Mouse (Mus musculus) myocyte (in vitro differentiated cells): ENCODE results near the gene Ntn5. TPM values are rescaled to one million over a fixed set of nuclear protein-coding genes. Genes with fewer than 3 reads are reported as not detected.

Experiments used
- H3K27me3 ChIP-seq: one replicate; pipeline ENCODE4 v1.6.1; 2011; ENCODE audit not compliant: control insufficient read depth, insufficient read depth, insufficient read length
- H3K36me3 ChIP-seq: one replicate; pipeline ENCODE4 v1.6.1; 2011; ENCODE audit not compliant: control insufficient read depth, insufficient read depth
- H3K4me2 ChIP-seq: one replicate; pipeline ENCODE4 v1.6.1; 2011; ENCODE audit warnings: low read depth, control low read depth
- H3K4me3 ChIP-seq: one replicate; pipeline ENCODE4 v1.5.1; 2011; ENCODE audit warnings: mild to moderate bottlenecking, control low read depth, moderate library complexity
- H3K79me2 ChIP-seq: one replicate; pipeline ENCODE4 v1.6.1; 2011; ENCODE audit not compliant: control insufficient read depth, insufficient read depth
- H3ac ChIP-seq: one replicate; pipeline ENCODE4 v1.6.1; 2011; ENCODE audit not compliant: control insufficient read depth, insufficient read length
- CEBPB ChIP-seq: IDR thresholded peaks from 2 replicates; pipeline ENCODE4 v1.6.1; 2011; ENCODE audit warnings: mild to moderate bottlenecking, moderate library complexity; ENCODE audit not compliant: poor library complexity, insufficient read depth, severe bottlenecking
- E2F4 ChIP-seq: IDR thresholded peaks from one replicate; pipeline ENCODE4 v1.6.1; 2011; ENCODE audit warnings: mild to moderate bottlenecking, control low read depth, moderate library complexity; ENCODE audit not compliant: insufficient read depth
- MAX ChIP-seq: IDR thresholded peaks from one replicate; pipeline ENCODE4 v1.6.1; 2011; ENCODE audit warnings: low read depth, mild to moderate bottlenecking, control low read depth
- MYOD1 ChIP-seq, 3 experiments: IDR thresholded peaks; one replicate each; pipeline ENCODE4 v1.6.1; 2011; ENCODE audit warnings: control low read depth in 2 of 3, low read depth in 2 of 3, mild to moderate bottlenecking in 2 of 3, moderate library complexity in 1 of 3; ENCODE audit not compliant: insufficient read length in 2 of 3, control insufficient read depth in 1 of 3
- MYOG ChIP-seq, 3 experiments: IDR thresholded peaks; one replicate each; pipeline ENCODE4 v1.6.1; 2011; ENCODE audit warnings: control low read depth in 2 of 3, low read depth in 2 of 3, mild to moderate bottlenecking in 2 of 3; ENCODE audit not compliant: insufficient read length in 2 of 3, control insufficient read depth in 1 of 3, insufficient read depth in 1 of 3
- POLR2A ChIP-seq: IDR thresholded peaks from one replicate; pipeline ENCODE4 v1.6.1; 2011; ENCODE audit warnings: low read depth, mild to moderate bottlenecking, control low read depth, moderate library complexity; ENCODE audit not compliant: insufficient read length
- POLR2AphosphoS2 ChIP-seq: IDR thresholded peaks from one replicate; pipeline ENCODE4 v1.6.1; 2011; ENCODE audit warnings: low read depth, control low read depth; ENCODE audit not compliant: insufficient read length
- REST ChIP-seq: IDR thresholded peaks from one replicate; pipeline ENCODE4 v1.6.1; 2011; ENCODE audit warnings: mild to moderate bottlenecking, control low read depth, moderate library complexity; ENCODE audit not compliant: insufficient read depth, insufficient read length
- SRF ChIP-seq: IDR thresholded peaks from one replicate; pipeline ENCODE4 v1.6.1; 2011; ENCODE audit warnings: low read depth; ENCODE audit not compliant: control insufficient read depth, insufficient read length
- TCF12 ChIP-seq: IDR thresholded peaks from one replicate; pipeline ENCODE4 v1.6.1; 2011; ENCODE audit warnings: mild to moderate bottlenecking, control low read depth; ENCODE audit not compliant: poor library complexity, insufficient read depth, severe bottlenecking
- TCF3 ChIP-seq: IDR thresholded peaks from one replicate; pipeline ENCODE4 v1.6.1; 2011; ENCODE audit warnings: low read depth, control low read depth; ENCODE audit not compliant: insufficient read length
- USF1 ChIP-seq: IDR thresholded peaks from one replicate; pipeline ENCODE4 v1.6.1; 2011; ENCODE audit warnings: low read depth, mild to moderate bottlenecking, control low read depth, moderate library complexity
- polyA plus RNA-seq: library from polyadenylated mRNA; unstranded; fragments of >200 nt; fragmentation: generic; extraction: Trizol; gene quantifications from one replicate; pipeline ENCODE4 v1.2.1, GENCODE M21; 2012; ENCODE audit warnings: missing spikeins

Ntn5 gene
- polyA plus RNA-seq, 1 experiment: 3.6 TPM

GRCm38 (mm10) chr7:45686841-45687240, 3.0 kb downstream of the Ntn5 start:
- Histone ChIP-seq H3ac (no peak overlapping the region), H3K27me3 (no peaks in the 10 kb centered on the region), H3K4me2 (no peak overlapping the region), H3K36me3 (no peaks in the 10 kb centered on the region), H3K4me3 (no peak overlapping the region), H3K79me2 (no peaks in the 10 kb centered on the region)
- TF ChIP-seq CEBPB: no peak
- no peak for TF ChIP-seq POLR2AphosphoS2
- TF ChIP-seq POLR2A: no peak
- TF ChIP-seq TCF12: no peak
- TF ChIP-seq REST: no peak
- no peak for TF ChIP-seq E2F4
- no peak for TF ChIP-seq MAX
- no peak for TF ChIP-seq SRF
- no peak for TF ChIP-seq TCF3
- no peak for TF ChIP-seq MYOD1 (IDR thresholded peaks at IDR 0.05; ENCODE audit: control insufficient read depth in 1 of 3, insufficient read length in 2 of 3, low read depth in 2 of 3)
- TF ChIP-seq MYOG (IDR thresholded peaks at IDR 0.05; ENCODE audit: control insufficient read depth in 1 of 3, insufficient read depth in 1 of 3, insufficient read length in 2 of 3, low read depth in 2 of 3): no peak
- no peak for TF ChIP-seq USF1

DNA sequence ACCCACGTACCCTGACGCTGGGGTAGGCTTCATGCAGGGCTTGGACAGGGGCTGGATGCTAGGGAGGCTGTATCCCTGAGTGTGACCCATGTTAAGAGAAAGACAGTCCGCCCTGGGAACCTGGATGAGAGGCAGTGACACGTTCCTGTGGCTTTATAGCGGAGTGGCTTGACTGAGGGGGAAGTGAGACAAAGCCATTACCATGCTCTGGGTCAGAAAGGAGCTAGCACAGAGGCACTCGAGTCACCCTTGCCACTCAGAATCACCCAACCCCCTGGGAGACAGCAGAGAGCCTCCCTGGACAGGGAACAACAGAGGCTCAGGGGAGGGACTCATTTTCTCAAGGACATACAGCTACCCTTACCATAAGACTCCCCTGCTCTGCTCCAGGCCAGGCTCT, 5.3 kb downstream of the Ntn5 start:
- TF ChIP-seq E2F4 (no peak), MYOG (IDR thresholded peaks at IDR 0.05; ENCODE audit: control insufficient read depth in 1 of 3, insufficient read depth in 1 of 3, insufficient read length in 2 of 3, low read depth in 2 of 3) (no peak), USF1 (no peak), POLR2AphosphoS2 (no peak), TCF12 (no peak), MYOD1 (IDR thresholded peaks at IDR 0.05; ENCODE audit: control insufficient read depth in 1 of 3, insufficient read length in 2 of 3, low read depth in 2 of 3) (no peak), CEBPB (no peak), REST (no peak), POLR2A (no peak)
- H3K27me3 ChIP-seq: no peaks in the 10 kb centered on the region
- no peak overlapping the region for H3ac ChIP-seq
- H3K4me3 ChIP-seq: no peak overlapping the region
- H3K79me2 ChIP-seq: no peaks in the 10 kb centered on the region
- no peak overlapping the region for H3K4me2 ChIP-seq
- H3K36me3 ChIP-seq: no peaks in the 10 kb centered on the region

DNA sequence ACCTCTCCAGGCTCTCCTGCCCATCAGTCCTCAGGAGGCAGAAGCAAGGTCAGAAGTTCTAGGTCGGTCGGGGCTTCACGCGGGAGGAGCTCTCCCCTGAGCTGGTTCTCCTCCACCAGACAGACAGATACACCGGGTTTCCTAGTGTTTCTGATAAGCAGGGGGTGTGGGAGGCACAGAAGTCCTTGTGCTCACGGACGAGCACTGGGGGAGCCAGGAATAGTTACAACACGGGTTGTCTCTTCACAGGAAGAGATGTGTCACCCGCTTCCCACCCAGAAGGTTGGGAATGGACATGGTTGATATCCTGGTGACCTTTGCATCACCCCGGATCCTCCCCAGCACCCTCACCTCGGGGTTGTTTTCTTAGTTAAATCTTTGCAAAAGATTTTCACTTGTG, 6.0 kb downstream of the Ntn5 start:
- TF ChIP-seq MAX (no peak), TCF12 (no peak), E2F4 (no peak), TCF3 (no peak), CEBPB (no peak), REST (no peak)
- no peaks in the 10 kb centered on the region for H3K79me2 ChIP-seq
- no peak overlapping the region for H3K4me2 ChIP-seq

GRCm38 (mm10) chr7:45692364-45692763, 8.5 kb downstream of the Ntn5 start:
- no peak overlapping the region for H3K4me3 ChIP-seq
- no peaks in the 10 kb centered on the region for H3K36me3 ChIP-seq
- no peaks in the 10 kb centered on the region for H3K79me2 ChIP-seq
- H3ac ChIP-seq: no peak overlapping the region
- TF ChIP-seq TCF3 (no peak), SRF (no peak), REST (no peak), MYOD1 (IDR thresholded peaks at IDR 0.05; ENCODE audit: control insufficient read depth in 1 of 3, insufficient read length in 2 of 3, low read depth in 2 of 3) (no peak), MYOG (IDR thresholded peaks at IDR 0.05; ENCODE audit: control insufficient read depth in 1 of 3, insufficient read depth in 1 of 3, insufficient read length in 2 of 3, low read depth in 2 of 3) (no peak), E2F4 (no peak), CEBPB (no peak), POLR2AphosphoS2 (no peak), MAX (no peak), TCF12 (no peak), POLR2A (no peak), USF1 (no peak)
- H3K27me3 ChIP-seq: no peaks in the 10 kb centered on the region
- H3K4me2 ChIP-seq: no peak overlapping the region

More for the DNA sequence above, 6.0 kb downstream of the Ntn5 start:
- Histone ChIP-seq H3ac (no peak overlapping the region), H3K27me3 (no peaks in the 10 kb centered on the region), H3K4me3 (no peak overlapping the region), H3K36me3 (no peaks in the 10 kb centered on the region)

GRCm38 (mm10) chr7:45693921-45694591, 10.2 kb downstream of the Ntn5 start, which contains the start of gene Sec1:
Sec1 (minus strand) TSS chr7:45694402.
- TF ChIP-seq MYOG (IDR thresholded peaks at IDR 0.05; ENCODE audit: control insufficient read depth in 1 of 3, insufficient read depth in 1 of 3, insufficient read length in 2 of 3, low read depth in 2 of 3): no peak
- TF ChIP-seq TCF12: no peak
- TF ChIP-seq REST: no peak
- Histone ChIP-seq H3K27me3 (no peaks in the 10 kb centered on the region), H3ac (no peak within 1 kb of the TSS), H3K79me2 (no peaks in the 10 kb centered on the region), H3K4me3 (no peak within 1 kb of the TSS), H3K36me3 (no peaks in the 10 kb centered on the region), H3K4me2 (no peak within 1 kb of the TSS)
